Mouse (Mus musculus) neural tube, embryonic 14.5 days (tissue): ENCODE measurements around the gene Hebp2. TPM values are rescaled to one million over a fixed set of nuclear protein-coding genes. Genes with fewer than 3 reads are reported as not detected.

Experiments used
- ATAC-seq: fragments of 200-750 bp; cut with Nextera tagmentation; 2 replicates; pipeline ENCODE4 v1.8.0; 2017; ENCODE audit warnings: low read depth, mild to moderate bottlenecking, moderate TSS enrichment, moderate library complexity
- H3K27ac ChIP-seq: fragments of 300-500 bp; sonication (generic); 2 replicates; pipeline ENCODE4 v1.5.1; 2014; ENCODE audit warnings: low read depth, mild to moderate bottlenecking, control low read depth, low read length, moderate library complexity, mixed read lengths
- H3K27me3 ChIP-seq: fragments of 300-500 bp; sonication (generic); 2 replicates; pipeline ENCODE4 v1.6.1; 2014; ENCODE audit warnings: low read length; ENCODE audit not compliant: control insufficient read depth, insufficient read depth
- H3K36me3 ChIP-seq: fragments of 300-500 bp; sonication (generic); 2 replicates; pipeline ENCODE4 v1.6.1; 2014; ENCODE audit warnings: low read length, mixed read lengths; ENCODE audit not compliant: control insufficient read depth, insufficient read depth
- H3K4me1 ChIP-seq: fragments of 300-500 bp; sonication (generic); 2 replicates; pipeline ENCODE4 v1.6.1; 2014; ENCODE audit warnings: low read length; ENCODE audit not compliant: control insufficient read depth, insufficient read depth
- H3K4me2 ChIP-seq: fragments of 300-500 bp; sonication (generic); 2 replicates; pipeline ENCODE4 v1.6.1; 2014; ENCODE audit warnings: mild to moderate bottlenecking, low read depth, low read length, control low read depth
- H3K4me3 ChIP-seq: fragments of 300-500 bp; sonication (generic); 2 replicates; pipeline ENCODE4 v1.5.1; 2014; ENCODE audit warnings: low read depth, low read length, control low read depth, mixed read lengths
- H3K9ac ChIP-seq: fragments of 300-500 bp; sonication (generic); replicated peaks from 2 replicates; pipeline ENCODE4 v1.6.1; 2014; ENCODE audit warnings: low read depth, mild to moderate bottlenecking, control low read depth, low read length, mixed read lengths
- H3K9me3 ChIP-seq: fragments of 300-500 bp; sonication (generic); 2 replicates; pipeline ENCODE4 v1.6.1; 2016; ENCODE audit warnings: low read length; ENCODE audit not compliant: control insufficient read depth
- WGBS: fragments of 180-500 bp; shearing (Covaris S2); extraction: QIAGEN DNeasy Blood & Tissue Kit; methylation state at CpG from one replicate; pipeline ENCODE4 v1.1.7; 2014; 5-methylcytosine and 5-hydroxymethylcytosine counted together
- polyA plus RNA-seq: library from polyadenylated mRNA; unstranded; fragments of >200 nt; fragmentation: Nextera tagmentation; extraction: Ambion mirVana; gene quantifications from 2 replicates; pipeline ENCODE4 v1.2.1, GENCODE M21; 2014

Gene Hebp2
- polyA plus RNA-seq, 1 experiment from 2014 or later = 15.0 TPM

- ATAC-seq = no peak
- H3K9ac ChIP-seq = no peak overlapping the region
- peaks cover 27% of the 10 kb centered on the region; the same call in 1 of the 2 replicates for H3K36me3 ChIP-seq
- 65% methylated on average over 9 of the region's 9 CpGs for WGBS
- no peak overlapping the region for H3K4me3 ChIP-seq
- H3K27me3 ChIP-seq = no peaks in the 10 kb centered on the region
- no peaks in the 10 kb centered on the region for H3K9me3 ChIP-seq
- no peak overlapping the region for H3K4me2 ChIP-seq
- H3K4me1 ChIP-seq = 0 out of 2 replicates have a peak, but pooled peaks cover 2% of the 10 kb centered on the region
- no peak overlapping the region for H3K27ac ChIP-seq
Observed at GRCm38 (mm10) chr10:18525726-18526125, 20.1 kb downstream of the Hebp2 start.

GRCm38 (mm10) chr10:18525311-18525710 is 20.6 kb downstream of the Hebp2 start:
- H3K36me3 ChIP-seq = peaks cover 27% of the 10 kb centered on the region; the same call in 1 of the 2 replicates
- H3K27ac ChIP-seq = no peak overlapping the region
- WGBS = 85% methylated on average over 15 of the region's 15 CpGs
- H3K9me3 ChIP-seq = no peaks in the 10 kb centered on the region
- no peaks in the 10 kb centered on the region for H3K27me3 ChIP-seq
- ATAC-seq = no peak
- H3K4me2 ChIP-seq = no peak overlapping the region
- no peak overlapping the region for H3K9ac ChIP-seq
- no peak overlapping the region for H3K4me3 ChIP-seq
- 0 out of 2 replicates have a peak, but pooled peaks cover 2% of the 10 kb centered on the region for H3K4me1 ChIP-seq

- H3K27ac ChIP-seq = no peak overlapping the region
Observed at GRCm38 (mm10) chr10:18522556-18522955, 23.3 kb downstream of the Hebp2 start.

GRCm38 (mm10) chr10:18511496-18511895 is 34.4 kb downstream of the Hebp2 start:
- no peak overlapping the region for H3K9ac ChIP-seq
- no peak overlapping the region for H3K4me3 ChIP-seq
- no peak for ATAC-seq
- no peaks in the 10 kb centered on the region for H3K9me3 ChIP-seq
- H3K27ac ChIP-seq = no peak overlapping the region
- H3K36me3 ChIP-seq = no peaks in the 10 kb centered on the region
- WGBS = 94% methylated on average over 11 of the region's 11 CpGs
- peaks cover 12% of the 10 kb centered on the region for H3K4me1 ChIP-seq
- no peak overlapping the region for H3K4me2 ChIP-seq
- no peaks in the 10 kb centered on the region for H3K27me3 ChIP-seq

More at GRCm38 (mm10) chr10:18522556-18522955, 23.3 kb downstream of the Hebp2 start:
- H3K36me3 ChIP-seq = peaks cover 25% of the 10 kb centered on the region; the same call in 1 of the 2 replicates
- no peak overlapping the region for H3K4me2 ChIP-seq
- H3K27me3 ChIP-seq = no peaks in the 10 kb centered on the region
- WGBS = 32% methylated on average over 2 of the region's 2 CpGs
- no peak overlapping the region for H3K4me3 ChIP-seq
- peaks cover 7% of the 10 kb centered on the region; the same call in 1 of the 2 replicates for H3K4me1 ChIP-seq
- no peaks in the 10 kb centered on the region for H3K9me3 ChIP-seq
- ATAC-seq = no peak
- no peak overlapping the region for H3K9ac ChIP-seq

- no peak overlapping the region for H3K4me3 ChIP-seq
- no peaks in the 10 kb centered on the region for H3K36me3 ChIP-seq
- H3K4me2 ChIP-seq = no peak overlapping the region
- 78% methylated on average over 3 of the region's 3 CpGs for WGBS
- no peak overlapping the region for H3K9ac ChIP-seq
- H3K27ac ChIP-seq = no peak overlapping the region
- no peak for ATAC-seq
- H3K27me3 ChIP-seq = no peaks in the 10 kb centered on the region
- peaks cover 17% of the 10 kb centered on the region for H3K4me1 ChIP-seq
- no peaks in the 10 kb centered on the region for H3K9me3 ChIP-seq
Observed at GRCm38 (mm10) chr10:18510663-18511062, 35.2 kb downstream of the Hebp2 start.

GRCm38 (mm10) chr10:18508586-18508985 is 37.3 kb downstream of the Hebp2 start:
- Histone ChIP-seq H3K4me1 (peaks cover 19% of the 10 kb centered on the region), H3K4me3 (no peak overlapping the region), H3K4me2 (no peak overlapping the region), H3K27me3 (no peaks in the 10 kb centered on the region), H3K9me3 (no peaks in the 10 kb centered on the region), H3K36me3 (no peaks in the 10 kb centered on the region), H3K27ac (peak overlapping the region; percentile 60; the same call in 1 of the 2 replicates), H3K9ac (no peak overlapping the region)
- peak; percentile 44; the same call in 1 of the 2 replicates for ATAC-seq
- WGBS = 43% methylated on average over 1 of the region's 1 CpGs

- no peak overlapping the region for H3K9ac ChIP-seq
- ATAC-seq = no peak
- no peak overlapping the region for H3K4me2 ChIP-seq
- no peaks in the 10 kb centered on the region for H3K9me3 ChIP-seq
- H3K36me3 ChIP-seq = no peaks in the 10 kb centered on the region
- no peaks in the 10 kb centered on the region for H3K27me3 ChIP-seq
- H3K4me1 ChIP-seq = peaks cover 19% of the 10 kb centered on the region
- H3K27ac ChIP-seq = peak overlapping the region; percentile 60; the same call in 1 of the 2 replicates
- H3K4me3 ChIP-seq = no peak overlapping the region
- WGBS = 20% methylated on average over 2 of the region's 2 CpGs
Observed at GRCm38 (mm10) chr10:18507869-18508473, 37.9 kb downstream of the Hebp2 start.

GRCm38 (mm10) chr10:18506501-18506946 is 39.4 kb downstream of the Hebp2 start:
- WGBS = 33% methylated on average over 6 of the region's 6 CpGs
- Histone ChIP-seq H3K36me3 (no peaks in the 10 kb centered on the region), H3K4me3 (no peak overlapping the region), H3K9ac (no peak overlapping the region), H3K4me1 (peaks cover 19% of the 10 kb centered on the region), H3K27me3 (no peaks in the 10 kb centered on the region), H3K4me2 (no peak overlapping the region), H3K27ac (no peak overlapping the region), H3K9me3 (no peaks in the 10 kb centered on the region)
- ATAC-seq = no peak

GRCm38 (mm10) chr10:18505690-18506089 is 40.2 kb downstream of the Hebp2 start:
- Histone ChIP-seq H3K4me3 (no peak overlapping the region), H3K27ac (0 out of 2 replicates have a peak overlapping the region, but pooled peaks have one; percentile 46), H3K36me3 (no peaks in the 10 kb centered on the region), H3K4me1 (peaks cover 19% of the 10 kb centered on the region), H3K4me2 (no peak overlapping the region), H3K9ac (no peak overlapping the region), H3K27me3 (no peaks in the 10 kb centered on the region), H3K9me3 (no peaks in the 10 kb centered on the region)
- 57% methylated on average over 10 of the region's 10 CpGs for WGBS
- ATAC-seq = peak; percentile 22; the same call in 1 of the 2 replicates
